Mouse (Mus musculus) embryonic facial prominence, embryonic 12.5 days (tissue): ENCODE results near the gene Arl8b. TPM values are rescaled to one million over a fixed set of nuclear protein-coding genes. Genes with fewer than 3 reads are reported as not detected.

Experiments used
- ATAC-seq: fragments of 200-750 bp; cut with Nextera tagmentation; 2 replicates; pipeline ENCODE4 v1.8.0; 2017; ENCODE audit not compliant: insufficient number of reproducible peaks, insufficient read depth, low FRiP score, low TSS enrichment
- H3K27ac ChIP-seq: fragments of 300-500 bp; sonication (generic); 2 replicates; pipeline ENCODE4 v1.5.1; 2016; ENCODE audit warnings: mild to moderate bottlenecking
- H3K27me3 ChIP-seq: fragments of 300-500 bp; sonication (generic); 2 replicates; pipeline ENCODE4 v1.6.1; 2016; ENCODE audit warnings: mild to moderate bottlenecking, moderate library complexity
- H3K36me3 ChIP-seq: fragments of 300-500 bp; sonication (generic); 2 replicates; pipeline ENCODE4 v1.6.1; 2016; ENCODE audit warnings: mild to moderate bottlenecking
- H3K4me1 ChIP-seq: fragments of 300-500 bp; sonication (generic); 2 replicates; pipeline ENCODE4 v1.6.1; 2016
- H3K4me2 ChIP-seq: fragments of 300-500 bp; sonication (generic); replicated peaks from 2 replicates; pipeline ENCODE4 v1.6.1; 2016; ENCODE audit warnings: mild to moderate bottlenecking, moderate library complexity
- H3K4me3 ChIP-seq: fragments of 300-500 bp; sonication (generic); 2 replicates; pipeline ENCODE4 v1.5.1; 2016; ENCODE audit warnings: mild to moderate bottlenecking
- H3K9ac ChIP-seq: fragments of 300-500 bp; sonication (generic); 2 replicates; pipeline ENCODE4 v1.6.1; 2016; ENCODE audit warnings: mild to moderate bottlenecking, moderate library complexity
- H3K9me3 ChIP-seq: fragments of 300-500 bp; sonication (generic); 2 replicates; pipeline ENCODE4 v1.6.1; 2016; ENCODE audit warnings: mild to moderate bottlenecking, moderate library complexity
- WGBS: fragments of 180-500 bp; shearing (Covaris S2); methylation state at CpG from one replicate; pipeline ENCODE4 v1.1.7; 2016; 5-methylcytosine and 5-hydroxymethylcytosine counted together
- polyA plus RNA-seq: library from polyadenylated mRNA; unstranded; fragments of >200 nt; fragmentation: Nextera tagmentation; extraction: Ambion mirVana; gene quantifications from 2 replicates; pipeline ENCODE4 v1.2.1, GENCODE M21; 2016

Arl8b gene
- polyA plus RNA-seq, 1 experiment from 2014 or later: 69.5 TPM

GRCm38 (mm10) chr6:108870421-108870820 is 87.5 kb downstream of the Arl8b start:
- no peak overlapping the region for H3K4me3 ChIP-seq
- no peak overlapping the region for H3K27ac ChIP-seq
- 86% methylated on average over 2 of the region's 2 CpGs for WGBS
- H3K4me2 ChIP-seq: no peak overlapping the region
- H3K9me3 ChIP-seq: no peaks in the 10 kb centered on the region
- H3K9ac ChIP-seq: no peak overlapping the region
- no peak for ATAC-seq
- H3K36me3 ChIP-seq: no peaks in the 10 kb centered on the region
- H3K4me1 ChIP-seq: no peaks in the 10 kb centered on the region
- H3K27me3 ChIP-seq: no peaks in the 10 kb centered on the region

- H3K9me3 ChIP-seq: no peaks in the 10 kb centered on the region
- no peak overlapping the region for H3K4me2 ChIP-seq
- H3K4me1 ChIP-seq: no peaks in the 10 kb centered on the region
- no peak overlapping the region for H3K27ac ChIP-seq
- no peak overlapping the region for H3K4me3 ChIP-seq
- H3K36me3 ChIP-seq: no peaks in the 10 kb centered on the region
- ATAC-seq: no peak
- no peaks in the 10 kb centered on the region for H3K27me3 ChIP-seq
- H3K9ac ChIP-seq: no peak overlapping the region
- 85% methylated on average over 4 of the region's 4 CpGs for WGBS
Observed at GRCm38 (mm10) chr6:108871251-108871650, 88.4 kb downstream of the Arl8b start.

Other genes with a start within 250 kb of the Arl8b start
- gene Bhlhe40, start 122.5 kb upstream of the Arl8b start, polyA plus RNA-seq: 3.1 and 3.6 TPM in 2 replicates
- gene Edem1, start 45.5 kb downstream of the Arl8b start, polyA plus RNA-seq: 22.2 and 26.0 TPM in 2 replicates